Mouse (Mus musculus) limb, embryonic 14.5 days (tissue): ENCODE data around the gene Mrpl49. TPM values are rescaled to one million over a fixed set of nuclear protein-coding genes. Genes with fewer than 3 reads are reported as not detected.

Source experiments
- ATAC-seq: fragments of 200-750 bp; cut with Nextera tagmentation; 2 replicates; pipeline ENCODE4 v1.8.0; 2017; ENCODE audit warnings: low read depth, moderate number of reproducible peaks, moderate TSS enrichment; ENCODE audit not compliant: low FRiP score
- DNase-seq: peaks from one replicate; pipeline ENCODE4 v3.0.0-alpha.2; 2015; ENCODE audit warnings: low spot score
- H3K27ac ChIP-seq: fragments of 300-500 bp; sonication (generic); replicated peaks from 2 replicates; pipeline ENCODE4 v1.5.1; 2014; ENCODE audit warnings: low read depth, mild to moderate bottlenecking, low read length, moderate library complexity, mixed read lengths
- H3K27me3 ChIP-seq: fragments of 300-500 bp; sonication (generic); 2 replicates; pipeline ENCODE4 v1.6.1; 2014; ENCODE audit warnings: low read length, mixed read lengths; ENCODE audit not compliant: control insufficient read depth, insufficient read depth
- H3K36me3 ChIP-seq: fragments of 300-500 bp; sonication (generic); 2 replicates; pipeline ENCODE4 v1.6.1; 2014; ENCODE audit warnings: mild to moderate bottlenecking, low read length, moderate library complexity, mixed read lengths; ENCODE audit not compliant: control insufficient read depth, insufficient read depth
- H3K4me1 ChIP-seq: fragments of 300-500 bp; sonication (generic); 2 replicates; pipeline ENCODE4 v1.6.1; 2014; ENCODE audit warnings: antibody characterized with exemption, low read length, mixed read lengths; ENCODE audit not compliant: control insufficient read depth, insufficient read depth
- H3K4me2 ChIP-seq: fragments of 300-500 bp; sonication (generic); replicated peaks from 2 replicates; pipeline ENCODE4 v1.6.1; 2014; ENCODE audit warnings: low read depth, mild to moderate bottlenecking, low read length, moderate library complexity; ENCODE audit not compliant: severe bottlenecking
- H3K4me3 ChIP-seq: fragments of 300-500 bp; sonication (generic); replicated peaks from 2 replicates; pipeline ENCODE4 v1.5.1; 2014; ENCODE audit warnings: low read length
- H3K9ac ChIP-seq: fragments of 300-500 bp; sonication (generic); 2 replicates; pipeline ENCODE4 v1.6.1; 2014; ENCODE audit warnings: mild to moderate bottlenecking, low read depth, low read length, moderate library complexity; ENCODE audit not compliant: severe bottlenecking
- H3K9me3 ChIP-seq: fragments of 300-500 bp; sonication (generic); 2 replicates; pipeline ENCODE4 v1.6.1; 2016; ENCODE audit warnings: low read length; ENCODE audit not compliant: control insufficient read depth
- POLR2A ChIP-seq: fragments of 200-500 bp; IDR thresholded peaks from 2 replicates; pipeline ENCODE4 v1.8.0; 2012; ENCODE audit warnings: inconsistent platforms, mild to moderate bottlenecking, moderate library complexity, borderline replicate concordance; ENCODE audit not compliant: insufficient read depth, insufficient read length; ENCODE audit errors: extremely low read depth
- WGBS: fragments of 180-500 bp; shearing (Covaris S2); extraction: QIAGEN DNeasy Blood & Tissue Kit; methylation state at CpG from one replicate; pipeline ENCODE4 v1.1.7; 2014; 5-methylcytosine and 5-hydroxymethylcytosine counted together
- polyA plus RNA-seq, 2 experiments: library from polyadenylated mRNA; depleted of rRNA in 1 of 2; stranded (reverse) in 1 of 2; unstranded in 1 of 2; fragments of >200 nt; fragmentation: Nextera tagmentation in 1 of 2; extraction: Ambion mirVana in 1 of 2; gene quantifications; 2 replicates each; pipeline versions ENCODE4 v1.2.1 to v1.2.3; 2012 to 2014

The Mrpl49 gene
- polyA plus RNA-seq, 2 experiments, result 54.8 to 75.3 TPM

DNA sequence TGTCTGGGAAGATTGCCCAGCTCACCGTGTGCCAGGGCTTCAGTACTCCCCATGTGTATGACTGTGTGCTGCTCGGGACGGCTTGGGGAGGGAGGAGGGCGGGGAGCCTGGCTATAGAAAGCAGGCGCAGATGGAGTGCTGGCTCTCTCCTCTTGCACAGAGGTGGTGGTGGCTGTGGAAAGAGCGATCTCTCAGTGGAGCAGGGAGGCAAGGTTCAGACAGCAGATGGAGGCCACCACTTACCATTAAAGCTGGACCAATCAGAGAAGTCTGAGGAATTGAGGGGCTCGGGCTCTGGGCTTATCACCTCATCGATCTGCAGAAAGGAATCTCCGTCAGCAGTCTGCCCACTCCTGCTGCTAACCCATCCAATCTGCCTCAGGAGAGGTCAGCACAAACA lies 24.6 kb upstream of the Mrpl49 start, which contains the start of gene Gm28374:
TSS of gene Gm28374 (minus strand) at position 101 of the 400 bp plus-strand sequence.
- Histone ChIP-seq H3K36me3 (peaks cover 35% of the 10 kb centered on the region), H3K4me2 (no peak within 1 kb of the TSS), H3K27me3 (no peaks in the 10 kb centered on the region), H3K4me3 (no peak within 1 kb of the TSS), H3K9ac (no peak within 1 kb of the TSS), H3K4me1 (peaks cover 13% of the 10 kb centered on the region), H3K9me3 (no peaks in the 10 kb centered on the region), H3K27ac (no peak within 1 kb of the TSS)
- TF ChIP-seq POLR2A, result no peak
- ATAC-seq (no peak), DNase-seq (no peak)
- 89% methylated on average over 9 of the region's 9 CpGs for WGBS

DNA sequence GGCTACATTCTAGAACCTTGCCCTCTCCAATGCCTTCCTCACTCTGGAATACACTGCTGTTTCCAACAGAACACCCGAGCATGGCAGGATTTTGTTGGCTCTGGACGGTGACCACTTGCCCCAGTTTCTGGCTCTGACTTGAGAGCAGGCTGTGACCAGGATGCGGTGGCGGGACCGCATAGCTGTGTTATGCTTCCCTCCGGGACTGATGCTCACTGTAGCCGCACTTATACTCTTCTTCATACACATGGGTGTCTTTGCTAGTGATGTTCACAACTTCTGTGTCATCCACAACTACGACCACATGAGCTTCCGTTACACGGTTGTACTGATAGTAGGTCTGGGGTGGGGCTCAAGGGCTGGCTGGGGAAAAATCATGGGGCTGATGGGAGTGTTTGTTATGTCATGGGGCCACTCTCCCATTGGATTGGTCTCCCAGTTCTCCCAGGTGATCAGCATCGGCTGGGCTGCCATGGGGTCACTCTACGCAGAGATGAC lies 22.4 kb upstream of the Mrpl49 start, which contains the start of gene Tmem262:
TSS of gene Tmem262 (plus strand) at position 51 of the 498 bp plus-strand sequence.
- no peak for TF ChIP-seq POLR2A
- H3K4me3 ChIP-seq, result no peak within 1 kb of the TSS
- H3K27me3 ChIP-seq, result no peaks in the 10 kb centered on the region
- H3K36me3 ChIP-seq, result peaks cover 35% of the 10 kb centered on the region
- H3K27ac ChIP-seq, result no peak within 1 kb of the TSS
- ATAC-seq (no peak), DNase-seq (no peak)
- H3K4me2 ChIP-seq, result no peak within 1 kb of the TSS
- H3K9me3 ChIP-seq, result no peaks in the 10 kb centered on the region
- no peak within 1 kb of the TSS for H3K9ac ChIP-seq
- WGBS, result 95% methylated on average over 12 of the region's 12 CpGs
- H3K4me1 ChIP-seq, result peaks cover 12% of the 10 kb centered on the region

DNA sequence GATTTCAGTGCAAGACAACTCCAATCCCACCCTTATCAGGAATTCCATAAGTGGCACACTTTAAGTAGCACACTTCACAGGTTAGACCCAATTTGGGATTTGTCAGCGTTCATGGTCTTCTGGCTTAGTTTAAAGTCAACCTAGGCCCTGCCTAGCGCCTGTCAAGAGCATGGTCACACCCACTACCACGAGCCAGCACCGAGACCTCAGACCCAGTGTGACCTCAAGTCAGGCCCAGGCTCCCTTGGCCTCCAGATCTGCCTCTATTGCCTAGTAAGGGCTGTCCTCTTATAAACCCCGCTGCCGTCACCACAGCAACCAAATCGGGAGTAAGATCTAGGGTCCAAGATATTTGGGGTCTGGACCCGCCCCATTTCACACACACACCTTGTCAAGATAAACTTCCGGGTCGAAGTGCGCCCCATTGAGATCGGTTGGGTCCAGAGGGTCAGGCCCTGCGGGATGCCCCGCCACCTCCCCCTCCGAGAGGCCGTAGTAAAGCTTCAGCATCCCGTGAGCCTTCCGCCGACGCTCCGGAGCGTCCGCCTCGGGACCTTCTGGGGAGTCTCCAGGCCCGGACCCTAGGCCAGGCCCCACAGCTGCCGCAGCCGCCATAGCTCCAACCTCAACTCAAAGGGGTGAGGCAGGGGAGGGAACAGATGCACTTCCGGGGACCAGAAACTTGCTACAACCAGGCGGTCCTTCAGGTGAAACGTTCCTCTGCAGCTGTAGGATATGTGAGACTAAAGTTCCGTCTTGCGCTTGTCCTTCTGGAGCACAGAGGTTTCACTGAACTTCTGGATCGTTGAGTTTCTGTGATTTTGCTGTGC lies 19.2 kb upstream of the Mrpl49 start, which contains the start of gene Vps51:
TSS of gene Vps51 (minus strand) at position 668 of the 830 bp plus-strand sequence.
- peak; percentile 95 for DNase-seq
- H3K27ac ChIP-seq, result peak within 1 kb of the TSS; percentile 73
- H3K27me3 ChIP-seq, result no peaks in the 10 kb centered on the region
- H3K4me1 ChIP-seq, result peaks cover 3% of the 10 kb centered on the region; the same call in 1 of the 2 replicates
- H3K9ac ChIP-seq, result peak within 1 kb of the TSS; percentile 70
- WGBS, result 1% methylated on average over 33 of the region's 33 CpGs
- H3K36me3 ChIP-seq, result peaks cover 38% of the 10 kb centered on the region
- H3K9me3 ChIP-seq, result no peaks in the 10 kb centered on the region
- no peak for TF ChIP-seq POLR2A
- peak; percentile 88 for ATAC-seq
- H3K4me3 ChIP-seq, result peak within 1 kb of the TSS; percentile 72
- H3K4me2 ChIP-seq, result peak within 1 kb of the TSS; percentile 82

DNA sequence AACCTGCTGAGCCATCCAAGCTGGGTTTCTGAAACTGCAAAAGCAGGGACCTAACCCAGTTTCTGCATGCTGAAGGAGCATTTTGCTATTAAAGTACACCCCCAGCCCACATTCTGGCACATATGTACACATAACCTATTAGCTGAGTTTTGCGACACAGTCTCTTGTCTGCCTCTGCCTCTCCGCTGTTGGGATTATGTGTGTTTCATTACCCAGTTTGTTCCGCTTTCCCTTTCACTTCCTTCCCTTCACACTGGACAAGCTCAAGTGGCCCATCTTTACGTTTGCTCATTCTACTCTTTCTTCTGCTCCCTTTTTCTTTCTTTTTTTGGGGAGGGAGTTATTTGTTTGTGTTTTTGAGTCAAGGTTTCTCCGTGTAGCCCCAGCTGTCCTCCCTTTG lies 16.3 kb upstream of the Mrpl49 start:
- Histone ChIP-seq H3K9me3 (no peaks in the 10 kb centered on the region), H3K4me2 (no peak overlapping the region), H3K27ac (no peak overlapping the region), H3K27me3 (no peaks in the 10 kb centered on the region), H3K9ac (no peak overlapping the region), H3K4me3 (no peak overlapping the region), H3K4me1 (peaks cover 3% of the 10 kb centered on the region; the same call in 1 of the 2 replicates), H3K36me3 (peaks cover 43% of the 10 kb centered on the region)
- no peak for ATAC-seq
- 91% methylated on average over 5 of the region's 5 CpGs for WGBS
- TF ChIP-seq POLR2A, result no peak
- no peak for DNase-seq

DNA sequence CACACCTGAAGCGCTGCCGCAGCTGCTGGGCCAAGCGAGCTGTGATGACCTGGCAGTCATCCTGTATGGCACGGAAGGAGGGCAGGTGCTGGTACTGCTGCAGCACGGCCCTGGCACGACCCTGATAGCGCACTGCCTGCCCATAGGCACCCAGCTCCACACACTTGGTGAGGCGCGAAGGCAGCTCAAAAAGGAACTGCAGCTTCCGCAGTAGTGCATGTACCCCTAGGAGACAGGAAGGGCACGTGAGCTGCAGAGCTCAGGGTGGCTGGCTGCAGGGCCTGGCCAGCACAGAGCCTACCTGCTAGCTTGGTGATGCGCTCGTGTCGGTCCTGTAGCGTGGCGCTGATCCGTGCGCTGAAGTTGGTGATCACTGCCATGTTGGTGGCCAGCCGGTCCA lies 13.7 kb upstream of the Mrpl49 start:
- TF ChIP-seq POLR2A, result no peak
- no peaks in the 10 kb centered on the region for H3K27me3 ChIP-seq
- WGBS, result 93% methylated on average over 19 of the region's 19 CpGs
- peaks cover 49% of the 10 kb centered on the region for H3K36me3 ChIP-seq
- no peak overlapping the region for H3K4me3 ChIP-seq
- no peak overlapping the region for H3K9ac ChIP-seq
- DNase-seq (no peak), ATAC-seq (no peak)
- H3K4me1 ChIP-seq, result peaks cover 16% of the 10 kb centered on the region
- no peak overlapping the region for H3K4me2 ChIP-seq
- no peak overlapping the region for H3K27ac ChIP-seq
- H3K9me3 ChIP-seq, result no peaks in the 10 kb centered on the region
